Mouse (Mus musculus) adrenal gland, postnatal 4 days (tissue): ENCODE measurements around the gene Gm10392. TPM values are rescaled to one million over a fixed set of nuclear protein-coding genes. Genes with fewer than 3 reads are reported as not detected.
A peak's percentile ranks its signal among the peaks of the same experiment; 100 is the strongest.
"Not testable (repeated sequence)": the region's sequence is repeated elsewhere in the genome, so short reads cannot be mapped to it uniquely, and the experiment has no call there.

ENCODE experiments used
- DNase-seq, 2 experiments: peaks; one replicate each; pipeline ENCODE4 v3.0.0; 2021 to 2022; ENCODE audit warnings: low spot score in 2 of 2, mixed read lengths in 2 of 2
- long read RNA-seq, 2 experiments: library from polyadenylated mRNA; stranded (forward); transcript quantifications; one replicate each; pipeline ENCODE4 v2.0.0; 2021
- total RNA-seq, 2 experiments: library from RNA; stranded (reverse); gene quantifications; 2 replicates each; pipeline ENCODE4 v1.2.3; 2021

Gene Gm10392
- total RNA-seq = not detected
- long read RNA-seq, experiment 1 = 0 reads
- long read RNA-seq, experiment 2 = 0 reads

DNA sequence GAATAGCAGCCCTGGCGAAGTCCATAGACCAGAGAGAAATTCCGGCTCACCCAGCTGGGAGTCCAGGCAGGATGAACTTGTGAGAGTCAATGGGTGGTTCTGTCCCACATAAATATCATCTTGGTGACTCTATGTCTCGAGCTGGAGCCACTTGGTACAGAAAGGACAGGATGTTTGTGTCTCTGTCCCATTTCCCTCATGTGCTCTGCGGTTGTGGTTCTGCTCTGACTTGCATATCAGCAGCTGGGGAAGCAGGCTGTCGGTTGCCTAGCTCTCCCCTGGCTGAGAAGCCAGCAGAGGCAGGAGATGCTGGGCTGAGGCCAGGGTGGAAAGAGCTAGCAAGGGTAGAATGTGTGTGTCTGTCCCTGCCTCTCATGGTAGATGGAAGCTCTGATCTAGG is at the start of gene Gm10392:
Gm10392 (minus strand) TSS at position 156 of the 400 bp plus-strand sequence.
- no peak for DNase-seq

DNA sequence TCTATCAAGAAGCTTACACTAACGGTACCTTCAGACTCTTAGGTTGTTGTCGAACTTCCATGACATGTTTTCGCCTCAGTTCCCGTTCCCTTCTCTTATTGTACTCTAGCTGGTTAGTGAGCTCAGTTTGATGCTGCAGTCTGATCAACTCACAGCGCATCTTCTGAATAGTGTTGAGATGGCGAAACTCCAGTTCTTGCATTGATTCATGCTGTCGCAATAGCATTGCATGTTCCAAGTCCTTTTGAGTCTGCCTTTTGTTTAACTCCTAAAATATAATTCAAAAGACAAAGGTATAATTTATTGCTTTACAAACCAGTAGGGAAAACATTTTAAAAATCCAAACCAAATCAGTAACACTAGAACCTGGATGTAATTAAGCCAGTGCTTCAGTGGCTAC is 26.3 kb upstream of the Gm10392 start:
- no peak for DNase-seq

DNA sequence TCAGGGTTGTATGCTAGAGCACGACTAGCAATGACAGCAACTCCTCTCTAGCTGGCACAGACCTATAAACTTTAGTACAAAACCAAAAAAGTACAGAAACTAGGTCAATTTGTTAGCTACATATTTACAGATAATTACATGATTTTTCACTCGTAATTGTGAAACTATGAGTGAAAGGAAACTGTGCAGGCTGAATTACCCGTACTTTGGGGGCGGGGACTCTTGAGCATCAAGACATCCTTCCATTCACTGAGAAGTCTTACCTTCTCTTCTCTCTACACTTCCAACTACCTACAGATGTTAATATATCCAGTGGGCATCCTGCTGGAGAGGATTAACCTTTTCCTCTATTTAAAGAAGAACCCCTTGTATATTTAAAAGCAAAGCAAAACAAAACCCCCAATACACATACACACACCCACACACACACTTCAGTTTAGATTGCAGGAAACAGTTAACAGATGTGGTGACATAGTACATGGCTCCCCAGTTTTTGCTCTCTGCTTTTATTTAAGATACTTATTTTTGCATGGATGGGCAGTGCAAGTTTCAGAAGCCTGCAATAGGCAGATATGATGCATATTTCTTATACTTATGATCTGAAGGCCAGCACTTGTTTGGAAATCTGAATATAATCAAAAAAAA is 13.3 kb upstream of the Gm10392 start:
- no peak for DNase-seq

DNA sequence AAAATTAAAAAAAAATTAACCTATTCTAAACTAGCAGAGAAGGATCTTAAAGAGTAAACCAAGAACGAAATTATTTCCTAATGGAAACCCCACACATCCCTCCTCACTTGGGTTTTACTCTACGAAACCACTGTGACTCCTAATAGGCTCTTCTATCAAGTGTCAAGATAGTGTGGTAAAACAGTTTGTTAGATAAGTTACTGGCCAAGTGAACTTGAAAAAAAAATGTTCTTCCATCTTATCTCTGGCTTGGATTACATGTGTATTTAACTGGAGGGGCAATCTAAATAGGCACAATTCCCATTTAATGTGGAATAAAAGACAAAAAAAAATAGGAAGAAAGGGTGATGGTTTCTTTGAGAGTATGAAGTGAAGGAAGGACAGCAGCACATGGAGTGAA is 11.9 kb upstream of the Gm10392 start:
- DNase-seq = no peak

DNA sequence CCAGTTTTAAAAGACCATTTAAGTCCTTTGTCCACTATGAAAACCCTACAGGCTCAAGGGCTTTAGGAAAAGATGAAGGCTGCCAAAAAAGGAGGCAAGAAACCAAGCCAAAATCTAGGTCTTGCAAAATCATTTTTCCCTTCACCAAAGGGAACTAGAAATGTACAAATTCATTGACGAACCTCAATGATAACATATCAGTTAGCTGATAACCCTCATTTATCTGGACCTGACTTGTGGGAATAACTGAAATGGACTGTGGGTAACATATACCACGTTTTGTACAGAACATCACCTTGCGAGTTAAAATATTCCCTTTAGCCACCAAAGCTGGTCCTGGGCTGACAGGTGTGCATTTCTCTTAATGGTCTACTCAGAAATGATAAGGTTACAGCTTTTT is 10.6 kb upstream of the Gm10392 start:
- DNase-seq = no peak

DNA sequence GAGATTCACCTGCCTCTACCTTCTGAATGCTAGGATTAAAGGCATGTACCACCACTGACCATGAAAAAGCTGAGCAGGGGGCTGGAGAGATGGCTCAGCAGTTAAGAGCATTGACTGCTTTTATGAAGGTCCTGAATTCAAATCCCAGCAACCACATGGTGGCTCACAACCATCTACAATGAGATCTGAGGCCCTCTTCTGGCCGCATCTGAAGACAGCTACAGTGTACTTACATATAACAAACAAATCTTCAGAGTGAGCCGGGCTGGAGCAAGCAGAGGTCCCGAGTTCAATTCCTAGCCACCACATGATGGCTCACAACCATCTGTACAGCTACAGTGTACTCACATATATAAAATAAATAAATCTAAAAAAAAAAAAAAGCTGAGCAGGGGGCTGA is 9.4 kb upstream of the Gm10392 start:
- DNase-seq = not testable (repeated sequence)

DNA sequence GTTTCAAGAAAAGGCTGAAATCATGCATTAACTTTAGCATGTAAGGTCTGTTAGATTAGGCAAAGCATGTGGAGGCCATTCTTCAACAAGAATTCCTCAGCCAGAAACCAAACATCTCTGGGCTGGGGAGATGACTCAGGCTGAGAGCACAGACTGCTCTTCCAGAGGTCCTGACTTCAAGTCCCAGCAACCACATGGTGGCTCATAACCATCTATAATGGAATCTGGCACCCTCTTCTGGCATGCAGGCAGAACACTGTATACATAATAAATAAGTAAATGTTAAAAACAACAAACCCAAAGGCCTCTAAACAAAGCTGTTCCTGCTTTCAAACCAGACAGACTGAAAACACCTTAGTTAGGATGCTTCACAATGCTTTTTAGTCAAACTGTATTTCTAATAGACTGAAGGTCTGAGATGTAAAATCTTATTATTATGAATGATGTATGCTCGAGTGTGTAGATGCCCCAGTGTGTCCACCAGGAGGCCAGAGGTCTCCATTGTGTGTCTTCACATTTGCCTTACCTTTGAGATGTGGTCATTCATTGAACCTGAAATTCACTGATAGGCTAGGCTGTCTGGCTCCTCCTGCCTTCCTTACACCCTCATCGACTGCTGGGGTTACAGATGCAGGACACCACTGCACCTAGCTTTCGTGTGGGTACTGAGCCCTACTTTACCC is 6.9 kb upstream of the Gm10392 start:
- no peak for DNase-seq

DNA sequence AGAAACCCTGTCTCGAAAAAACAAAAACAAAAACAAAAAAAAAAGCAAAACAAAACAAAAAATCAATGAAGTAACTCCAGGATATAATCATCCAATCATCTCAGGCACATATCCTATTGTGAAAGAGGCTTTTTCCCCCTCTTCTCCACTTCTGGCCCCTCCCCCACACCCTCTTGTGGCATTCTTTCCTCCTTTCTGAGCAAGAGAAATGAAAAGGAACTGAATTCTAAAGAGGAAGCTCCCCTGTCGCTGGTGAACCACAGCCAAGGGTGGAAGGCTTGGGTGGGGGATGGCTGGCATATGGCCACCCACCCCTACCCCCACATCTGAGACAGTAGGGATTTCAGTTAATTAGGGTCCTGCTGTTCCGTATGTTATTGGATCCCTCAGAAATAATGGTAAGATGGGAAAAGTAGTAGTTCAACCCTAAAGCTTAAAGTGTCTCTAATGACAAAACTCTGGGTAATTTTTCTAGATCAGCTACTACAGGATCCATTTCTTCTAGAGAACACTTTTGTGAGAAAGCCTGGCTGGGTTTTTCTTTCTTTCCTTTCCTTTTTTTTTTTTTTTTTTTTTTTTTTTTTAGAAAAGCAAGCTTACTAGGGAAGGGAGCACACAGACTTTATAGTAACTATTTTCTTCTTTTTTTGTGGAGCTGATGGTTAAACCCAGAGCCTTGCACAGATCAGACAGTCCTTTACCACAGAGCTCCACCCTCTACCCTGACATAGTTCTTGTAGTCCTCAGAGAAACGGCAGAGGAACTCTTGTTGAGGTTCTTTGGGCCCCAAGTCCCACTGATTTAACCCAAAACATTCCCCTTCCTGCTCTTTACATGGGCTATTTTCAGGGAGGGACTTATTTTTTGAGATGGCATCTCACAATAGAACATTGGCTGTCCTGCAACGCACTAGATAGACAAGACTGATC is 1.9 kb upstream of the Gm10392 start:
- no peak for DNase-seq

DNA sequence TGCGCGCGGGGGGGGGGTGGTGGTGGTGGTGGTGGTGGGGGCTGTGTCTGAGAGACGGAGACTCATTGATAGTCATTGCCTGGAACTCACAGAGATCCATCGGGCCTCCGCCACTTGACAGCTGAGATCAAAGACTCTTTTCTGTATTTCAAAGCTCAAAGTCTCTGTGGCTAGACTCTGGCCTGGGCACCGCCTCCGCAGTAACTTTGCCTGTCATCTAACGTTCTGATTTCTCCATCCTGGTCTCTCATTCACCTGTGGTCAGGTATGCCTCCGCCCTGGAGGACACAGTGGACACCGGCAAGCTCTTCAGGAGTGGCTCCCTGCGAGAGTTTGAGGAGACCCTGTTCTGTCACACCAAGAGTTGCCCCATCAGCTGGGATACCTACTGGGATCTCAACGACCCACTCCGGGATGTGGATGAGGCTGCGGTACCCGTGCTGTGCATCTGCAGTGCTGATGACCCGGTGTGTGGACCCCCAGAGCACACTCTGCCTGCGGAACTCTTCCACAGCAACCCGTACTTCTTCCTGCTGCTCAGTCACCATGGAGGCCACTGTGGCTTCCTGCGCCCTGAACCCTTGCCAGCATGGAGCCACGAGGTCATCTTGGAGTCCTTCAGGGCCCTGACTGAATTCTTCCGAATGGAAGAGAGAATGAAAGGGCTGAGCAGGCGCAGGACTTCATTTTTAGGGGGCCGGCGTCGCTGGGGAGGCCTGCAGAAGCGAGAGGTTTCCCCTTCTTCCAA is 773 bp downstream of the Gm10392 start:
- DNase-seq = no peak

DNA sequence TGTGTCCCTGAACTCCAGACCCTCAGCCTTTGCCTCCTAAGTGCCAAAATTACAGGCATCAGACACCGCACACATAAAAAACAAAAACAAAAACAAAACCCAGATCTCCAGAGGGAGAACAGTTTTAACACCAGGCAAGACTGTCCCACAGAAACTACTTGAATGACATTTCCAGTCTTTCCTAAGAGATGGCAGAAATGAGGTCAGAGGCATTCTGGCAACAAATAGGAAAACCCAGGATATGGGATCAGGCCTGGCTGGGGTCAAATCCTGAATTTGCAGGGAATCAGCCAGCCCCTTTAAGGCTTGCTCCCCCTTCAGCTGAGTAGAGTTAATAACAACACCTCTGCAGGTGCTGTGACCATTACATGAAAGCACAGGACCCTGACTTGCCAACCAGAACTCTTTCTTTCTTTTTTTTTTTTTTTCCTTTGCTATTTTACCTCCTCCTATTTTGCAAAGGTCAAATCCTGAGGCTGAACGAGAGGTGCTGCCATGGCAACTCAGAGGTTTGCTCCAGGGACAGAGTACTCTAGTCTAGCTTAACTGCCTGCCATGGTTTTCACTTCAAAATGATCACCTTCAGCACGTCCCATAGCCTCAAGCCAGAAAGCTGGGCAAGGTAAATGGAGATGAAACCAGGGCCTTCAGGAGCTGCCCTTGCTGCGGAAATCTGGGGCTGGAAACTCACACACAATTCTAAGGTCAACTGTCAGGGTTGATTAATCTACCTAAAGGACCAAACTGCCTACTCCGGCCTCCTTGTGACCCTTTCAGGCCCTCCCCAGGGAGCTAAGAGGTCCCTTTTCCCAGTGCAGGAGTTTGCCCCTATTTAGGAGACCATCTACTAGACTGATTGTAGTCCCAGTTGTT is 2.2 kb downstream of the Gm10392 start:
- no peak for DNase-seq

DNA sequence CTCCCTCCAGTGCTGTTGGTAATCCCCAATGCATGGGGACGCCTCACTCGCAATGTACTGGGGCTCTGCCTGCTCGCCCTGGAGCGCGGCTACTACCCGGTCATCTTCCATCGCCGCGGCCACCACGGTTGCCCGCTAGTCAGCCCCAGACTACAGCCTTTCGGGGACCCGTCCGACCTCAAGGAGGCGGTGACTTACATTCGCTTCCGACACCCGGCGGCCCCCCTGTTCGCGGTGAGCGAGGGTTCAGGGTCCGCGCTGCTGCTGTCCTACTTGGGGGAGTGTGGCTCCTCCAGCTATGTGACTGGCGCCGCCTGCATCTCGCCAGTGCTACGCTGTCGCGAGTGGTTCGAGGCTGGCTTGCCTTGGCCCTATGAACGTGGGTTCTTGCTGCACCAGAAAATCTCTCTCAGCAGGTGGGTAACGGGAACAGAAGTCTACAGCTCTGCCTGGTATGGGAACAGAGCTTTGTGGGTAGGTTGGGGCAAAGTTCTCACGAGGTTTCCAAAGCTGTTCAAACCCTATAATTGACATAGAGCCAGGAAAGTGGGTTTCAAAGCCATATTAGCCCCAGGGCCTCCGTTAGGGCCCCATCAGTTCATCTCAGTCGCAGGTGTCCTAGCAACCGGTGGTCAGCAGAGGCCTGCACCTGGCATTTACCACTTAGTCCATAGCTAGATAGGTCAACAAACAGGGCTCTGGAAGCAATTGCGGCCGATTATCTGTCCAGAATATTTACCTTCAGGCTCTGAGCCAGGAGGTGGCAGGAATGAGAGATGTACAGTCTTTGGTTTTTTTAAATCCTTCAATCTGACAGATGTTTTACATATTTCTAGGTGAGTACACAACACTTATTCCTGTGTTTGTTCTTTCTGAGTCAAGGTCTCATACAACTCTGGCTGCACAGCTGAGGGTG is 3.1 kb downstream of the Gm10392 start, which contains the start of gene Trp53i13:
Trp53i13 (minus strand) TSS at position 344 of the 916 bp plus-strand sequence.
- DNase-seq = no peak

DNA sequence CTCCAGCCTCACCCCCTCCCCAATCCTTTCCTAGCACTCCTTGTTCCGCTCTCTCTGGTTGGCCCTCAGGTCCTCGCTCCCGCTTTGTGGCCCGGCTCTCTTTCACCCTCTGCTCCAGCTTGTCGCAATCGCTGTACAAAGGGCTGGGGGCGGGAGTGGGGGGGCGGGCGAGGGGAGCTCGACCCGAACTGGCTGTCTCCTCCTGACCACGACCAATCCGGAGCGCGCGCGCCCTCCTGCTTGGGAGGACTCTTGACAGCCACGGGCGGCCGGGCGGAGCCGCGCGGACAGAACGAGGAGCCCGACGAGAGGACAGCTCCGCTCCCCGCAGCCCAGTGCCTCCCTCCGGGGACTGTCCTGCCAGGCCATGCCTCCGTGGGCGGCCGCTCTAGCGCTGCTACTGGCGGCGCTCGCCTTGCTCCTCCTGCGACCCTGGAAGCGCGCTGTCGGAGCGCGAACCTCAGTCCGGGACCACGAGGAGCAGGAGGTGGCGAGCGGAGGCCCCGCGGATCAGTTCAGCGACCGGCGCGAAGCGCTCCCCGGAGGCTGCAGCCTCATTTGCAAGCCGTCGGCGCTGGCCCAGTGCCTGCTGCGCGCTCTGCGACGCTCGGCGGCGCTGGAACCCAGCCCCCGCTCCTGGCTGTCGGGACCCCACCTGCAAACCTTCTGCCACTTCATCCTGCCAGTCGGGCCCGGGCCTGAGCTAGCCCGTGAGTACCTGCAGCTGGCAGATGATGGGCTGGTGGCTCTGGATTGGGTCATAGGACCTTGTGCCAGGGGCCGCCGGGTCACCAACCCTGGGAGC is 4.0 kb downstream of the Gm10392 start, which contains the start of gene Abhd15:
Abhd15 (plus strand) TSS at position 290 of the 805 bp plus-strand sequence.
- DNase-seq = peak; percentile 67 to 77

DNA sequence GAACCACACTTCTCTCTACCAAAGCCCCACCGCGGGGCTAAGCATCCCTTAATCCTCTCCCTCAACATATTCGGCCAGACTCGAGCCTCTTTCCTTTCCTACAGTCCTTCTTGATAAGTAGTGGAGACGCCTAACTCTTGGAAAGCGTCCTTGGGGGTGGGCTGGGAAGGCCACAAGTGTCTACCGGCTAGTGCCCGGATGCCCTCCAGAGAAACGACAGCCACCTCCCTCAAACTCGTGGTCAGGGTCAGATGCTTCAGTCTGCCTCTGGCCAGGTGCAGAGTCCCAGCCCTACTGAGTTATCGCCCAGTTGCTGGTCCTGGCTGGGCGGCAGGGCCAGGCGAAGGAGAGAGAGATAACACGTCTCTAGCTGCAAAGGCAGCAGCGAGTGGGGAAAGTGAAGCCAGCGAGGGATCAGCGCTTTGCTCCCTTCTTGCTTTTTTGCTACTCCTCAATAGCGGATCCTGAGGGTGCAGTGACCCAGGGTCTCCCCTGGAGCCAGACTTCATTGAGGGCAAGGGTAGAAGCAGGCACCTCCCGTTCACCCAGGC is 4.6 kb downstream of the Gm10392 start:
- no peak for DNase-seq

DNA sequence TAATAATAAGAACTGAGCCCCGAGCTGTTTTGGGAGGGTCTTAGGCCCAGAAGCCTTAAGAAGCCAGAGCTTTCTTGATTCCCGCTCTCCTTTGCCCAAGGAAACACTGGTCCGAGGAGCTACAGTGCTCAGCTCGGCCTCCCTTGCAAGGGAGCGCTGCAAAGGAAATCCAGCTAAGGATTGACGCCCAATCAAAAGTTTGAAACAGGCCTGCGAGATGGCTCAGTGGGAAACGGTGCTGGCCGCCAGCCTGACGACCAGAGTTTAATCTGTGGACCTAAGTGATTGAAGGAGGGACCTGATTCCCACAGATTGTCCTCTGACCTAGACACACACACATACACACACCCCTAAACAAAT is 5.2 kb downstream of the Gm10392 start:
- DNase-seq = no peak

DNA sequence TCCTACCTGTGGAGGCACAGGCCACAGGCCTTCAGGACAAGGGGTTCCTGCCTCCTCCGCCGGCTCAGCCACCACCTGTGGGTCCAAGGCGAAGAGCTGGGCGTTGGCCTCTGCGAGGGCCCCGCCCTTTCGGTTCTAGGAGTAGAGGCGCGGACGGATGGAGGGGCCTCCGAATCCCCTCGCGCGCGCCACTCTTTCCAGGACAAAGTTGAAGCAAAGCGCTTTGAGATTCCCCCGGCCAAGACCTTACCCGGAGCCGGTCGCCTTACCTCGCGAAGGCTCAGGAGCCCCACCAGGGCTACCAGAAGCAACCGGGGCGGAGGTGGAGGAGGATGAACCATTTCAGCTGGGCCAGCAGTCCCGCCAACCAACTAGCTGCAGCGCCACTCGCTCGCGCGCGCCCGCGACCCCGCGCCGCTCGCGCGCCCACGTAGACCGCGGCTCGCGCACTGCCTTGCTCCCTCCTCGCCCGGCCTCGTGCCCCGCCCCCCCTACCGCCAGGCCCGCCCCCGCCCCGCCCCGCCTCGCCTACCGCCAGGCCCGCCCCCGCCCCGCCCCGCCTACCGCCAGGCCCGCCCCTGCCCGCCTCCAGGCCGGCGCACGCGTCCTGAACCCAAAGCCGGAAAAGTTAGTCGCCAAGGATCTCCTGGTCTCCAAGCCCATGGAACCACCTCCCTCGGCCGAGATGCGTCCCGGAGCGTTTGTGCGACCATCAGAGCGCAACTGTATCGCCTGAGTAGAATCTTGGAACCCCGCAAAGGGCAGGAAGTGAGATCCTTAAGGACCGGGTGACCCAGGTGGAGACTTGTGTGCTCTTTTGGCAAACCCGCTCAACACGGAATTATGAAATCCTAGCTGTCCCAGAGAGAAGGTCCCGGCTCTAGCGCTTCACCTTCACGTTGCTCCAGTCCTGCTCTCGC is 5.8 kb downstream of the Gm10392 start:
- peak; percentile 65 to 70 for DNase-seq

DNA sequence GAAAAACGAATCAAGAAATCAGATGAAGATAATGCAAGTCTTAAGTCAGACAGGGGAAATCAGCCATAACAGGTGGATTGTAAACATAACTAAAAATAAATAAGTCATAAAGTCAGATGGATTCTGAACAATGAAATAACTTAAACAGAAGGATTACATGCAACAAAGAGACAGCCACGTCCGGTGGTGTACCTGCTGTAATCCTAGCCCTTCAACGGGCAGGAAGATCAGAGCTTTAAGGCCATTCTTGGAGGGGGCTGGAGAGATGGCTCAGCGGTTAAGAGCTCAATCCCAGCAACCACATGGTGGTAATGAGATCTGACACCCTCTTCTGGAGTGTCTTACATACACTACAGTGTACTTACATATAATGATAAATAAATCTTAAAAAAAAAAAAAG is 7.7 kb downstream of the Gm10392 start:
- DNase-seq = no peak
